Mouse (Mus musculus) G1E (cell line): ENCODE measurements around the gene Iqck. TPM values are rescaled to one million over a fixed set of nuclear protein-coding genes. Genes with fewer than 3 reads are reported as not detected.

Experiments
- ATAC-seq: 2 replicates; pipeline ENCODE4 v1.8.0; 2016; ENCODE audit warnings: mild to moderate bottlenecking; ENCODE audit not compliant: insufficient number of reproducible peaks, poor library complexity, low FRiP score, severe bottlenecking; ENCODE audit errors: extremely low read depth
- DNase-seq: peaks from one replicate; pipeline ENCODE4 v3.0.0; 2012; ENCODE audit warnings: low spot score
- H3K27me3 ChIP-seq: 2 replicates; pipeline ENCODE4 v1.6.1; 2012; ENCODE audit warnings: mild to moderate bottlenecking, low read length, inconsistent platforms; ENCODE audit not compliant: insufficient read depth
- H3K36me3 ChIP-seq: replicated peaks from 2 replicates; pipeline ENCODE3; 2012; ENCODE audit warnings: mild to moderate bottlenecking, inconsistent platforms
- H3K4me1 ChIP-seq: 2 replicates; pipeline ENCODE4 v1.6.1; 2012; ENCODE audit warnings: low read depth, low read length, inconsistent platforms, mixed read lengths; ENCODE audit not compliant: insufficient read depth
- H3K4me3 ChIP-seq: 2 replicates; pipeline ENCODE4 v1.5.1; 2012; ENCODE audit warnings: low read depth, mild to moderate bottlenecking, inconsistent platforms, low read length, moderate library complexity, mixed read lengths
- H3K9me3 ChIP-seq: replicated peaks from 2 replicates; pipeline ENCODE4 v1.6.1; 2012; ENCODE audit warnings: inconsistent platforms
- CTCF ChIP-seq: IDR thresholded peaks from 2 replicates; pipeline ENCODE4 v1.5.1; 2012; ENCODE audit warnings: low read depth, low read length, inconsistent platforms, mixed read lengths
- GATA1 ChIP-seq: IDR thresholded peaks from 2 replicates; pipeline ENCODE4 v1.6.1; 2012; ENCODE audit warnings: borderline replicate concordance, low read length, inconsistent platforms, mixed read lengths
- GATA2 ChIP-seq: IDR thresholded peaks from 2 replicates; pipeline ENCODE4 v1.6.1; 2012; ENCODE audit warnings: low read depth, low read length, inconsistent platforms, borderline replicate concordance
- POLR2AphosphoS5 ChIP-seq: IDR thresholded peaks from 2 replicates; pipeline ENCODE4 v1.6.1; 2012; ENCODE audit warnings: low read depth, low read length, inconsistent platforms; ENCODE audit not compliant: insufficient replicate concordance
- TAL1 ChIP-seq: conservative IDR thresholded peaks from 2 replicates; pipeline ENCODE4 v1.6.1; 2012; ENCODE audit warnings: low read depth, low read length, inconsistent platforms, mixed read lengths
- polyA plus RNA-seq: library from polyadenylated mRNA; stranded (reverse); fragments of >175 nt; gene quantifications from 2 replicates; pipeline ENCODE4 v1.2.3, GENCODE M21; 2012
- total RNA-seq, 2 experiments: library from RNA; stranded (forward) in 1 of 2; stranded (reverse) in 1 of 2; fragments of 200-1000 nt in 1 of 2; fragments of >200 nt in 1 of 2; fragmentation: Nextera tagmentation in 1 of 2; gene quantifications; 2 replicates each; pipeline ENCODE4 v1.2.3; 2014 to 2017

Iqck gene
- total and polyA plus RNA-seq, 3 experiments = 0.16 to 1.3 TPM; not detected in 1

- H3K4me1 ChIP-seq = peaks cover 71% of the 10 kb centered on the region
- no peaks in the 10 kb centered on the region for H3K9me3 ChIP-seq
- H3K27me3 ChIP-seq = no peaks in the 10 kb centered on the region
- no peak for DNase-seq
- TF ChIP-seq TAL1 (no peak), CTCF (no peak), POLR2AphosphoS5 (no peak), GATA1 (no peak), GATA2 (no peak)
- H3K4me3 ChIP-seq = no peak overlapping the region
- H3K36me3 ChIP-seq = peaks cover 96% of the 10 kb centered on the region
- peak; percentile 51 for ATAC-seq
Measured at GRCm38 (mm10) chr7:118849543-118850250, 5.9 kb upstream of the Iqck start.

- Histone ChIP-seq H3K36me3 (peaks cover 85% of the 10 kb centered on the region), H3K4me1 (peaks cover 67% of the 10 kb centered on the region), H3K27me3 (no peaks in the 10 kb centered on the region), H3K9me3 (no peaks in the 10 kb centered on the region), H3K4me3 (peak overlapping the region; percentile 31; the same call in 1 of the 2 replicates)
- no peak for ATAC-seq
- DNase-seq = no peak
- TF ChIP-seq TAL1 (no peak), CTCF (no peak), GATA2 (no peak), POLR2AphosphoS5 (no peak), GATA1 (no peak)
Measured at GRCm38 (mm10) chr7:118850676-118851290, 4.8 kb upstream of the Iqck start.

GRCm38 (mm10) chr7:118851571-118851970, 4.0 kb upstream of the Iqck start:
- Histone ChIP-seq H3K27me3 (no peaks in the 10 kb centered on the region), H3K4me3 (no peak overlapping the region; the same call in 1 of the 2 replicates), H3K36me3 (peaks cover 77% of the 10 kb centered on the region), H3K9me3 (no peaks in the 10 kb centered on the region), H3K4me1 (peaks cover 64% of the 10 kb centered on the region)
- no peak for TF ChIP-seq POLR2AphosphoS5
- no peak for ATAC-seq
- no peak for DNase-seq

- no peak for TF ChIP-seq TAL1
- no peak for TF ChIP-seq CTCF
- no peak for TF ChIP-seq GATA2
- no peak for TF ChIP-seq GATA1
- Histone ChIP-seq H3K27me3 (no peaks in the 10 kb centered on the region), H3K9me3 (no peaks in the 10 kb centered on the region), H3K4me1 (peaks cover 64% of the 10 kb centered on the region), H3K4me3 (no peak overlapping the region), H3K36me3 (peaks cover 67% of the 10 kb centered on the region)
- DNase-seq (no peak), ATAC-seq (no peak)
Measured at GRCm38 (mm10) chr7:118852611-118853010, 2.9 kb upstream of the Iqck start.

- H3K27me3 ChIP-seq = no peaks in the 10 kb centered on the region
- no peak for TF ChIP-seq GATA1
- TF ChIP-seq TAL1 = no peak
- no peak for TF ChIP-seq CTCF
- TF ChIP-seq POLR2AphosphoS5 = no peak
- no peak for TF ChIP-seq GATA2
- ATAC-seq (peak; percentile 29; the same call in 1 of the 2 replicates), DNase-seq (peak; percentile 29)
- no peaks in the 10 kb centered on the region for H3K9me3 ChIP-seq
- H3K36me3 ChIP-seq = peaks cover 62% of the 10 kb centered on the region
- H3K4me3 ChIP-seq = peak overlapping the region; percentile 89
- H3K4me1 ChIP-seq = peaks cover 66% of the 10 kb centered on the region
Measured at GRCm38 (mm10) chr7:118854606-118855005, 946 bp upstream of the Iqck start.

GRCm38 (mm10) chr7:118855877-118856304, 339 bp downstream of the Iqck start, which contains the start of gene Knop1:
Knop1 (minus strand) TSS chr7:118856254.
- peaks cover 53% of the 10 kb centered on the region for H3K4me1 ChIP-seq
- no peaks in the 10 kb centered on the region for H3K9me3 ChIP-seq
- no peak for TF ChIP-seq GATA1
- no peak for TF ChIP-seq CTCF
- TF ChIP-seq POLR2AphosphoS5 = no peak
- no peak for TF ChIP-seq GATA2
- TF ChIP-seq TAL1 = no peak
- no peak for ATAC-seq
- peak within 1 kb of the TSS; percentile 89 for H3K4me3 ChIP-seq
- no peaks in the 10 kb centered on the region for H3K27me3 ChIP-seq
- peaks cover 49% of the 10 kb centered on the region for H3K36me3 ChIP-seq
- no peak for DNase-seq
